Mouse (Mus musculus) central nervous system, embryonic 18 days (tissue): Measurements from ENCODE around the gene Abcd4. TPM values are rescaled to one million over a fixed set of nuclear protein-coding genes. Genes with fewer than 3 reads are reported as not detected.

Source experiments
- polyA plus RNA-seq: library from polyadenylated mRNA; depleted of rRNA; stranded (reverse); fragments of >200 nt; gene quantifications from 2 replicates; pipeline ENCODE4 v1.2.3, GENCODE M21; 2012; rRNA removed

The Abcd4 gene
- polyA plus RNA-seq = 23.6 and 25.4 TPM in 2 replicates

GRCm38 (mm10) chr12:84616977-84617630 is at the start of gene Abcd4:
TSS of gene Abcd4 (minus strand) at chr12:84617413.

GRCm38 (mm10) chr12:84640654-84641053 is 23.4 kb upstream of the Abcd4 start, which contains the start of gene Vrtn:
TSS of gene Vrtn (plus strand) at chr12:84641019.

GRCm38 (mm10) chr12:84569336-84569970 is 47.8 kb downstream of the Abcd4 start, which contains the start of gene Vsx2:
TSS of gene Vsx2 (plus strand) at chr12:84569762.

Other genes starting within 250 kb of the Abcd4 start
- 9.4 and 12.0 TPM in 2 replicates for gene Entpd5, start 208.4 kb downstream of the Abcd4 start, polyA plus RNA-seq
- gene Bbof1, start 208.3 kb downstream of the Abcd4 start, polyA plus RNA-seq = 5.9 and 6.2 TPM in 2 replicates
- 15.4 and 16.8 TPM in 2 replicates for gene Rnf113a2, start 200.2 kb downstream of the Abcd4 start, polyA plus RNA-seq
- gene Aldh6a1, start 166.4 kb downstream of the Abcd4 start, polyA plus RNA-seq = 21.0 and 22.3 TPM in 2 replicates
- gene Lin52, start 166.0 kb downstream of the Abcd4 start, polyA plus RNA-seq = 21.8 and 23.9 TPM in 2 replicates
- 0.67 and 0.75 TPM in 2 replicates for gene Vsx2, start 47.7 kb downstream of the Abcd4 start, polyA plus RNA-seq
- gene Vrtn, start 23.6 kb upstream of the Abcd4 start, polyA plus RNA-seq = 0.05 and 0.09 TPM in 2 replicates
- 13.1 and 14.4 TPM in 2 replicates for gene Syndig1l, start 81.4 kb upstream of the Abcd4 start, polyA plus RNA-seq
- 57.1 and 57.4 TPM in 2 replicates for gene Npc2, start 155.7 kb upstream of the Abcd4 start, polyA plus RNA-seq
- gene Isca2, start 155.8 kb upstream of the Abcd4 start, polyA plus RNA-seq = 84.6 and 93.3 TPM in 2 replicates